Mouse (Mus musculus): Measurements from ENCODE around the gene Fgf9.

DNA sequence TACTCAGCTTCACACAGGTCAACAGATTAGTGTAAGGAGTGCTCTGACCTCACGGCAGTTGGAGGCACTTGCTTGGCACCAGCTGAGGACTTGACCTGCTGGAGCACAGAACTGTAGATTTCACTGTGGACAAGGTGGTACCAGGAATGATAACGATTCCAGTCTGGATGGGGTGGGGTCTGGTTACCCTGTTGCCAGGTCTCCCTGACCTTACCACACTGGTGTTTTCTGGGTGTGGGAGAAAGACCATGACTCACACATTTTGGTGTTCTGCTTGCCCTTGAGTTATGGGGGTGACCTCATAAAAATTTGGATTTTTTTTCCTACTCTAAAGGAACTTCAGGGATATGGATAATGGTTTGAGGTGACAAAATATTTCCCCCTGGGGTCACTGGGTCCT is 9.1 kb downstream of the Fgf9 start:
- TF ChIP-seq CTCF (conservative IDR thresholded peaks at IDR 0.05; ENCODE audit: low read length), result no peak
- TF ChIP-seq NANOG (IDR thresholded peaks at IDR 0.05; ENCODE audit: borderline replicate concordance, low read length), result no peak
